Mouse (Mus musculus) cerebellum, postnatal 4 days (tissue): ENCODE data around the gene Eif4b.

Source experiments
- DNase-seq, 2 experiments: peaks; one replicate each; pipeline ENCODE4 v3.0.0; 2022; ENCODE audit warnings: low spot score in 2 of 2, mixed read lengths in 1 of 2

The Eif4b gene

GRCm38 (mm10) chr15:102116753-102117415, 43.3 kb downstream of the Eif4b start:
- DNase-seq = peak in 1 of 2 experiments; percentile 69

DNA sequence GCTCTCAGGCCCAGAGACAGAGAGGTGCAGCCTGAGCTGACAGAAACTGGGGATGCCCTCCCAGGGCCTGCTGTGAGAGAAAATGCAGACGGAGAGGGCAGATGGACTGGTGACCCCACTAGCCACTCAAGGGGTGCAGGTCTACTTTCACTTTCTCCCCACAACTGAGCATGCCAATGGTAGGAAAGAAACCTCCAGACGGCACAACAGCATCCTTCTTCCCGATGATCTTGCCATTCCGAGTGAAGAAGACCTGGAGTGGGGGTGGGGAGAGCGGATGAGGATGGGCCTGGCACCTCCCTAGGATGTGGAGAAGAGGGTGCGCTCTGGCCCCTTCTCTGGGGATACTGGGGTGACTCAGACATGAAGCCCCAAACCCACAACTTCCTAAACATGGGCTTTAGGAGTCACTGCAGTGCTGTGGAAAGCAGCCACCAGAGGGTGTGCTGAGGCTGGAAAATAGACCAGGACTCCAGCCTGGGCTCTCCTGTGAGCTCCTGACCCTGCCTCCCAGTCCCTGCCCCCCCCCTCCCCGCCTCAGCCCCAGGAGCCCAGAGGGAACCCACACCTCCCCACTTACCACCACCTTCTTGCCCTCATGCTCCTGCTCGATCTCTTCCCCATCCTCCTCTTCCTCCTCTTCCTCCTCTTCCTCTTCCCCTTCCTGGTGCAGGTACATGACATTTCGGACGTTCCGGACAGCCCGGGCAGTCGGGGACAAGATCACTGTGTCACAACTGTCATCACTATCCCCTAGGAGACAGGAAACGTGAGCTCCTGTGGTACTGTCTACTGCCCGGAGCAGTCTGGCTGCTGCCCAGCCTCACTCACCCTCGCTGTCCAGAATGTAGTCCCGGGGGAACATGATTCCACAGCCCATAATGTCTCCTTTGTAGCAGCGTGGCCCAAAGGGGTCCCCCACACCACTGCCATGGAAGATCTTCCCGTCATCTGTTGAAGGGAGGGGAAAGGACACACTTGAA, 44.2 kb downstream of the Eif4b start:
- no peak for DNase-seq

DNA sequence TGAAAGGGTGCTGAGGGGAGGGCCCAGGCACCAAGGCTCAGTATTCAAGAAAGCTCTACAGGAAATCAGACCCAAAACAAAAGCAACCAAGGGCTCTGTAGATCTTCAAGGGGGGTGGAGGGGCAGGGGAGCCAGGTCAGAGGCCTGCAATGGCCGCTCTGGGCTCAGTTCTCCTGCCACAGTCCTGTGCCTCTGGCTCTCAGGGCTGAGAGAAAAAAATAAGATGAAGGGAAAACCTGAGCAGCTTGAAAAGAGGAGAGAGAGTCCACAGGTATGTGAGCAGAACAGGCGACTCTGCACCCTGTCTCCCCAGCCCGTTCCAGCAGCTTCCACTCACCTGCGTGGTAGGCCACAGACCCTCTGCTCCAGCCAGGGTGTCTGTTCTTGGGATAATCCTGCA, 45.0 kb downstream of the Eif4b start:
- DNase-seq = no peak

GRCm38 (mm10) chr15:102119121-102119830, 45.7 kb downstream of the Eif4b start:
- DNase-seq = no peak

- no peak for DNase-seq
Observed at GRCm38 (mm10) chr15:102119831-102120170, 46.2 kb downstream of the Eif4b start.

DNA sequence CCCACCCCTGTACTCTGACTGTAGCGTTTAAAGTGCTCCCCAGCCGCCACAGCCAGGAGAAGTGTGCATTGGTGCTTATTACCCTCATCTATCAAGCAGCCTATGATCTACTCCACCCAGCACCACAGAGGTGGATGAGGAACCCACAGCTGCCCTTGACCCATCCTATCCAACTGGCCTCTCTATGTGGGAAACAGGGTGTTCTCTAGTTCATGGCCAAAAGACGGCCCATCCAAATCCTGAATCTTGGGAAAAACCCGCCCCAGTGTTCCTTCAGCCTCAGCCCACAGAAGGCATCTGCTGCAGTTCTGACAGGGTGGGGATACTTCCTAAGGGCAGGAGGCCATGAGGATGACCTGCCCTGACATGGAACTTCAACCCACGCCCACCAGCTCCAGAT, 47.0 kb downstream of the Eif4b start:
- DNase-seq = no peak

DNA sequence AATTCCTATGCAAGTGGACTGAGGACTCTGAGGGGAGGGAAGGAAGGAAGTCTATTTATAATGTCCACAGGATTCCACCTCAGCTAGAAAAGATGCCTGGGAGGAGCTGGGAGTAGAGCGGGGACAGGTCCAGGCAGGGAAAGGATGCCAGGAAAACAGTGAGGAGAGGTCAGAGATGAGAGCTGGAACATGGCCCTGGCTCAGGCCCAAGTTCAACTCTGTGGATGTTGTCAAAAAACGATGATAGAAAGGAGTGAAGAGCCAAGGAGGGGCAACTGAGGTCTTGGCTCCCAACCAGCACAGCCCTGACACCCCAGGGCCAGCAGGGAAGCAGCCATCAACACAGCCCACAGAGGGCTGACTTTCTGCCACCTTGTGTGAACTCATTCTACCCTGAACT, 52.7 kb downstream of the Eif4b start:
- DNase-seq = no peak

DNA sequence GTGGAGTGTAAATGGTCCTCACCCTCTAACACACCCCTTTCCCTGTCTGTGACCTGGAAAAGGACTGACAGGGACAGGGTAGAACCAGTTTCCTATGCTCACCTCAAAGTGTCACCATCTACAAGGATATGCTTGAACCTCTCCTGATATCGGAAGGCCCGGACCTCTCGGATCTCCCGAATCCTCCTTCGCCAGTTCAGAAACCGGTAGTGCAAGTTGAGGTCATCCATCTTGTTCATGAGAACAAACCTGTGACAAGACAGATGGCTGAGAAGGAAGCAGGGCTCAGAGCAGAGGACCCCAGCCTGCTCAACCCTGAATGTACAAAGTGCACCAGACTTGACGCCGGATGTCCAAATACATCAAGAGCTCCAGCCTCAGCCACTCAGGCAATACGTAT, 59.7 kb downstream of the Eif4b start:
- no peak for DNase-seq

- no peak for DNase-seq
Observed at GRCm38 (mm10) chr15:102134709-102135108, 61.1 kb downstream of the Eif4b start.

DNA sequence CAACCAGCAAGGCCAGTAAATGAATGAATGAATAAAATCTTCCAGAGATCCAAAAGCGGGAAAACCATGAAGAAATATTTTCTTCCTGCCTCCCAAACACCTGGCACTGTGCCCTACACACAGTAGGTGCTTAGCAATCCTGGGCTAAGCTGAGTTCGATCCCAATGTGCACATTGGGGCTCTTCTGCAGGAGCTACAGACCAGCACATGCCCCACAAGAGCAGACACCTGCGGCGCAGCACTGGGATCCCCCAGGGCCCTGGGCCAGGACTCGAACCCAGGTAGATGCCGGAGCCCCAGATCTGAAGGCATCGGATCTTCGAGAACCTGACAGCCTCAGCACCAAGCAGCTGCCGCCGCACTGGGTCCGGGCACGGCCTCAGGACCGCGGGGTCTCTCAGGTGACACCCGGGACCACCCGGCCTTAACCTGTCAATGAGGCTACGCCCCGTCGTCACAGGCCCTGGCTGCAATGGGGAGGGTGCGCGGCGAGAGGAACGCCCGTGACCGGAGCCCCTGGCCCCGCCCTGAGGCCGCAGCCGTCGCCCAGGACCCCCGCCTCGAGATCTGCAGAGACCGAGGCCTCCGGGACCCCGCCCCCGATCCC, 62.1 kb downstream of the Eif4b start:
- DNase-seq = no peak

DNA sequence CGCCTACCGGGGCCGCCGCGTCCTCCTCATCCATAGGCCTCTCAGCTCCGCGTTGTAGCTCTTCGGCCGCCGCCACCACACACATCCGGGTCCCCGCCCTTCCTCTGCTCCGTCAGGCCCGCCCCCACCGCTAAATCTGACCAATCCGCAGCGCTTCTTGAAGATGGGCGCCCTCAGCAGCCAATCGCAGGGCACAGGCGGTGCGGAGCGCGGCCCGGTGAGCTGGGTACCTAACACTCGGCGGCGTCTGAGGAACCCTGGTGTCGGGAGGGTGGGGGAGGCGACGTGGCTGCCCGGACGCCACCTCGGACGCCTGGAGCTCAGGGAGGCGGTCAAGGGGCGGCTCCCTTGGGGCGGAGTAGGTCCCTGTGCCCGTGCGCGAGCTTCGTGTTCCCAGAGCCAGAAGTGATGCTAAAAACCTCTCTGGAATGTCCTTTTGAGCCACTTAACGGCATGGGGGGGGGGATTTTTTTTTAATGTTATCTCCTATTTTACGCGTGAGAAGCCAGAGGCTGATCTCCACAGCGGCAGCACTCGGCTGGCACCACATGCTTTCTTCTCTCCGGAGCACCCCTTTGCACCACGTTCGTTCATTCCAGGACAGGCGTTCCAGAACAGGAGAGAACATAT, 62.7 kb downstream of the Eif4b start, which contains the start of gene Spryd3:
Spryd3 (minus strand) TSS at position 106 of the 630 bp plus-strand sequence.
- DNase-seq = peak; percentile 97 to 99

- no peak for DNase-seq
Observed at GRCm38 (mm10) chr15:102141120-102141519, 67.5 kb downstream of the Eif4b start.

GRCm38 (mm10) chr15:102142914-102143912, 69.6 kb downstream of the Eif4b start:
- no peak for DNase-seq

DNA sequence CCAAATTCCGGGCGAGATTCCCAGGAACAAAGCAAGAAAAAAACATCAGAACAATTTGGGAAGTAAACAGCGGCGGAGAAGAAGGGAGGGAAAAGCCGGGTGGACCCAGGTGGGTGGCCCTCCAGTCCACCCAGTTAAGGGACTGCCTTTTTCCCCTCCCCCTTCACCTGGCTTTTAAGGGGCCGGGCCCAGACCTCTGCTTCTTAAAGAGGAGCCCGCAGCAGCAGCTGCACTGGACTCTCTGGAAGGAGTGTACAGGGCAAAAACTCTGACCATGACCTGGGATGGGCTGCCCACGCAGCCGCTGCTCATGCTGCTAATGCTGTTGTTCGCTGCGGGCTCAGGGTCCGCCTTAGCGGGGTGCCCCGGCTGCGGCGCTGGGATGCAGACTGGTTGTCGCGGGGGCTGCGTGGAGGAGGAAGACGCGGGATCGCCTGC, 70.7 kb downstream of the Eif4b start, which contains the start of gene Igfbp6:
Igfbp6 (plus strand) TSS at position 89 of the 438 bp plus-strand sequence.
- DNase-seq = no peak

DNA sequence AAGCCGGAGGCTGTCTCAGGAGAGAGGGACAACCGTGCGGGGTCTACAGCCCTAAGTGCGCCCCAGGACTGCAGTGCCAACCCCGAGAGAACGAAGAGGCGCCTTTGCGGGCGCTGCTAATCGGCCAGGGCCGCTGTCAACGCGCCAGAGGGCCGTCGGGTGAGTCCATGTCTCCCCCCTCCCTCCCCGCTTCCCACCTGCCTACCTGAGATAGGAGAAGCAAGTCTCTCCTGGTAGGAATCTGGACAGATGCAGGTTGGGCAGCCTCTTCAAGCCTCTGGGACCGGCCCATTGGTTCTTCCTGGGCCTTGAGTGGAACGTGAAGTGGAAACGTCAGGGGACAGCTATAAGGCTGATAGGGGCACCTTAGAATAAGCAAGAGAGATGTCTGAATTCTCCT, 71.2 kb downstream of the Eif4b start:
- no peak for DNase-seq

- no peak for DNase-seq
Observed at GRCm38 (mm10) chr15:102145330-102145729, 71.8 kb downstream of the Eif4b start.

GRCm38 (mm10) chr15:102146089-102146488, 72.5 kb downstream of the Eif4b start:
- DNase-seq = no peak
